Mouse (Mus musculus): Measurements from ENCODE around the gene Sohlh1. TPM values are rescaled to one million over a fixed set of nuclear protein-coding genes. Genes with fewer than 3 reads are reported as not detected.

Sohlh1 gene
- polyA plus RNA-seq, 1 experiment, result not detected

- H3ac ChIP-seq (ENCODE audit: control insufficient read depth, insufficient read length, low read depth), result no peak overlapping the region
Measured at GRCm38 (mm10) chr2:25813364-25813763, 33.7 kb downstream of the Sohlh1 start.

GRCm38 (mm10) chr2:25811711-25812110 is 35.3 kb downstream of the Sohlh1 start:
- no peaks in the 10 kb centered on the region for H3K79me3 ChIP-seq (ENCODE audit: low read depth)
- peaks cover 7% of the 10 kb centered on the region for H3K27me3 ChIP-seq (ENCODE audit: control insufficient read depth, insufficient read depth, insufficient read length)
- H3K4me3 ChIP-seq (ENCODE audit: insufficient read depth, poor library complexity, severe bottlenecking), result no peak overlapping the region
- TF ChIP-seq USF1 (IDR thresholded peaks at IDR 0.05; ENCODE audit: low read depth) (no peak), MAX (IDR thresholded peaks at IDR 0.05) (no peak), FOSL1 (IDR thresholded peaks at IDR 0.05; ENCODE audit: insufficient read depth, low read length, poor library complexity, severe bottlenecking) (no peak), CEBPB (IDR thresholded peaks at IDR 0.05; ENCODE audit: low read depth) (no peak), CTCF (IDR thresholded peaks at IDR 0.05; ENCODE audit: control insufficient read depth, insufficient read depth, insufficient read length) (no peak), MYOD1 (IDR thresholded peaks at IDR 0.05; ENCODE audit: control insufficient read depth, insufficient read length, low read depth) (no peak), MYOG (IDR thresholded peaks at IDR 0.05; ENCODE audit: control insufficient read depth, extremely low read depth, insufficient read length) (no peak)
- no peak overlapping the region for H3ac ChIP-seq (ENCODE audit: control insufficient read depth, insufficient read length, low read depth)
- H3K36me3 ChIP-seq (ENCODE audit: control insufficient read depth, insufficient read depth), result no peaks in the 10 kb centered on the region
- H3K79me2 ChIP-seq (ENCODE audit: control insufficient read depth, insufficient read depth), result no peaks in the 10 kb centered on the region

More at GRCm38 (mm10) chr2:25813364-25813763, 33.7 kb downstream of the Sohlh1 start:
- Histone ChIP-seq H3K79me2 (ENCODE audit: control insufficient read depth, insufficient read depth) (no peaks in the 10 kb centered on the region), H3K79me3 (ENCODE audit: low read depth) (no peaks in the 10 kb centered on the region), H3K4me3 (ENCODE audit: insufficient read depth, poor library complexity, severe bottlenecking) (no peak overlapping the region), H3K27me3 (ENCODE audit: control insufficient read depth, insufficient read depth, insufficient read length) (peaks cover 7% of the 10 kb centered on the region), H3K36me3 (ENCODE audit: control insufficient read depth, insufficient read depth) (no peaks in the 10 kb centered on the region)
- TF ChIP-seq CTCF (IDR thresholded peaks at IDR 0.05; ENCODE audit: control insufficient read depth, insufficient read depth, insufficient read length), result no peak
- no peak for TF ChIP-seq USF1 (IDR thresholded peaks at IDR 0.05; ENCODE audit: low read depth)
- TF ChIP-seq MAX (IDR thresholded peaks at IDR 0.05), result no peak
- no peak for TF ChIP-seq MYOG (IDR thresholded peaks at IDR 0.05; ENCODE audit: control insufficient read depth, extremely low read depth, insufficient read length)
- no peak for TF ChIP-seq MYOD1 (IDR thresholded peaks at IDR 0.05; ENCODE audit: control insufficient read depth, insufficient read length, low read depth)
- TF ChIP-seq FOSL1 (IDR thresholded peaks at IDR 0.05; ENCODE audit: insufficient read depth, low read length, poor library complexity, severe bottlenecking), result no peak
- TF ChIP-seq CEBPB (IDR thresholded peaks at IDR 0.05; ENCODE audit: low read depth), result no peak

- Histone ChIP-seq H3K4me3 (ENCODE audit: insufficient read depth, poor library complexity, severe bottlenecking) (no peak overlapping the region), H3K79me2 (ENCODE audit: control insufficient read depth, insufficient read depth) (no peaks in the 10 kb centered on the region), H3K36me3 (ENCODE audit: control insufficient read depth, insufficient read depth) (no peaks in the 10 kb centered on the region), H3K27me3 (ENCODE audit: control insufficient read depth, insufficient read depth, insufficient read length) (peaks cover 19% of the 10 kb centered on the region), H3K79me3 (ENCODE audit: low read depth) (no peaks in the 10 kb centered on the region), H3ac (ENCODE audit: control insufficient read depth, insufficient read length, low read depth) (no peak overlapping the region)
- TF ChIP-seq CTCF (IDR thresholded peaks at IDR 0.05; ENCODE audit: control insufficient read depth, insufficient read depth, insufficient read length) (no peak), FOSL1 (IDR thresholded peaks at IDR 0.05; ENCODE audit: insufficient read depth, low read length, poor library complexity, severe bottlenecking) (no peak), MYOG (IDR thresholded peaks at IDR 0.05; ENCODE audit: control insufficient read depth, extremely low read depth, insufficient read length) (no peak), MYOD1 (IDR thresholded peaks at IDR 0.05; ENCODE audit: control insufficient read depth, insufficient read length, low read depth) (no peak), USF1 (IDR thresholded peaks at IDR 0.05; ENCODE audit: low read depth) (no peak), MAX (IDR thresholded peaks at IDR 0.05) (no peak), CEBPB (IDR thresholded peaks at IDR 0.05; ENCODE audit: low read depth) (no peak)
Measured at GRCm38 (mm10) chr2:25798065-25798464, 49.0 kb downstream of the Sohlh1 start.

DNA sequence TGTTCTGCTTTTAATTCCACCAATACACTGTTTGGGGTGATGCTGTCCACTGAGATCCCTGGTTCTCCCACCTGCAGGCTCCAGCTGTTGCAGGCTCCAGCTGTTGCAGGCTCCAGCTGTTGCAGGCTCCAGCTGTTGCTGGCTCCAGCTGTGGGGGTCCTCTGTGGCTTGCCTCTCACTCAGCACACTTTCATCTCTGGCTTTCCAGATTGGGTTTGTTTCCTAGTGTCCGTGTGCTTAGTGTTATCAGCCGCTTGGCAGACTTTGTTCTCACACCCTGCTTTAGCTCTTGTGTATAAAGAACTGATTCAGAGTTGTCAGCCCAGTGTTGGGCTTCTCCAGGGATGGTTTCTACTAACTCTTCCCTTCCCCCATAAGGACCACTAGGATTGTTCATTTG is 49.4 kb downstream of the Sohlh1 start:
- H3K27me3 ChIP-seq (ENCODE audit: control insufficient read depth, insufficient read depth, insufficient read length), result peaks cover 19% of the 10 kb centered on the region
- H3ac ChIP-seq (ENCODE audit: control insufficient read depth, insufficient read length, low read depth), result no peak overlapping the region
- H3K79me2 ChIP-seq (ENCODE audit: control insufficient read depth, insufficient read depth), result no peaks in the 10 kb centered on the region
- no peaks in the 10 kb centered on the region for H3K36me3 ChIP-seq (ENCODE audit: control insufficient read depth, insufficient read depth)
- no peak overlapping the region for H3K4me3 ChIP-seq (ENCODE audit: insufficient read depth, poor library complexity, severe bottlenecking)
- no peaks in the 10 kb centered on the region for H3K79me3 ChIP-seq (ENCODE audit: low read depth)
- TF ChIP-seq MYOD1 (IDR thresholded peaks at IDR 0.05; ENCODE audit: control insufficient read depth, insufficient read length, low read depth) (peak; percentile 64), CTCF (IDR thresholded peaks at IDR 0.05; ENCODE audit: control insufficient read depth, insufficient read depth, insufficient read length) (no peak)

Other genes starting within 250 kb of the Sohlh1 start
- gene Rabl6, start 238.7 kb downstream of the Sohlh1 start, polyA plus RNA-seq (2012; fragmentation: generic; extraction: Trizol), result 58.9 TPM
- 0.15 TPM for gene Ccdc183, start 229.6 kb downstream of the Sohlh1 start, polyA plus RNA-seq (2012; fragmentation: generic; extraction: Trizol)
- gene Tmem141, start 225.2 kb downstream of the Sohlh1 start, polyA plus RNA-seq (2012; fragmentation: generic; extraction: Trizol), result 12.9 TPM
- gene Fcna, start 219.2 kb downstream of the Sohlh1 start, polyA plus RNA-seq (2012; fragmentation: generic; extraction: Trizol), result 0.14 TPM
- gene Lcn8, start 194.1 kb downstream of the Sohlh1 start, polyA plus RNA-seq (2012; fragmentation: generic; extraction: Trizol), result not detected
- gene Lcn5, start 189.3 kb downstream of the Sohlh1 start, polyA plus RNA-seq (2012; fragmentation: generic; extraction: Trizol), result not detected
- not detected for gene Lcn6, start 170.5 kb downstream of the Sohlh1 start, polyA plus RNA-seq (2012; fragmentation: generic; extraction: Trizol)
- gene Lcn10, start 164.5 kb downstream of the Sohlh1 start, polyA plus RNA-seq (2012; fragmentation: generic; extraction: Trizol), result not detected
- not detected for gene Obp2a, start 147.2 kb downstream of the Sohlh1 start, polyA plus RNA-seq (2012; fragmentation: generic; extraction: Trizol)
- 1.0 TPM for gene Bmyc, start 140.5 kb downstream of the Sohlh1 start, polyA plus RNA-seq (2012; fragmentation: generic; extraction: Trizol)
- gene Obp2b, start 110.2 kb downstream of the Sohlh1 start, polyA plus RNA-seq (2012; fragmentation: generic; extraction: Trizol), result not detected
- not detected for gene Lcn3, start 81.7 kb downstream of the Sohlh1 start, polyA plus RNA-seq (2012; fragmentation: generic; extraction: Trizol)
- gene Lcn11, start 70.2 kb downstream of the Sohlh1 start, polyA plus RNA-seq (2012; fragmentation: generic; extraction: Trizol), result not detected
- not detected for gene Gm13539, start 65.0 kb downstream of the Sohlh1 start, polyA plus RNA-seq (2012; fragmentation: generic; extraction: Trizol)
- not detected for gene Glt6d1, start 31.4 kb downstream of the Sohlh1 start, polyA plus RNA-seq (2012; fragmentation: generic; extraction: Trizol)
- not detected for gene Lcn9, start 24.1 kb downstream of the Sohlh1 start, polyA plus RNA-seq (2012; fragmentation: generic; extraction: Trizol)
- not detected for gene Kcnt1, start 16.5 kb upstream of the Sohlh1 start, polyA plus RNA-seq (2012; fragmentation: generic; extraction: Trizol)
- 12.2 TPM for gene Camsap1, start 136.0 kb upstream of the Sohlh1 start, polyA plus RNA-seq (2012; fragmentation: generic; extraction: Trizol)
- gene Ubac1, start 174.5 kb upstream of the Sohlh1 start, polyA plus RNA-seq (2012; fragmentation: generic; extraction: Trizol), result 60.6 TPM

All from C2C12 (cell line).